Mouse (Mus musculus): ENCODE measurements around the gene Sspn.

The Sspn gene

GRCm38 (mm10) chr6:146010093-146010764 is 78.8 kb downstream of the Sspn start:
- DNase-seq (ENCODE audit: extremely low read depth, low read depth, low spot score) = no peak

- DNase-seq (ENCODE audit: extremely low read depth, low read depth, low spot score) = no peak
These were observed 82.9 kb downstream of the Sspn start for GRCm38 (mm10) chr6:146014312-146014711.
